Mouse (Mus musculus) kidney, embryonic 14.5 days (tissue): Measurements from ENCODE around the gene Klhl29. TPM values are rescaled to one million over a fixed set of nuclear protein-coding genes. Genes with fewer than 3 reads are reported as not detected.

Source experiments
- ATAC-seq: fragments of 200-750 bp; cut with Nextera tagmentation; 2 replicates; pipeline ENCODE4 v1.8.0; 2017; ENCODE audit warnings: moderate number of reproducible peaks, mild to moderate bottlenecking, moderate TSS enrichment, moderate library complexity; ENCODE audit not compliant: low FRiP score, low TSS enrichment
- H3K27ac ChIP-seq: fragments of 300-500 bp; sonication (generic); 2 replicates; pipeline ENCODE4 v1.5.1; 2014; ENCODE audit warnings: low read depth, mild to moderate bottlenecking, low read length, moderate library complexity, mixed read lengths
- H3K27me3 ChIP-seq: fragments of 300-500 bp; sonication (generic); 2 replicates; pipeline ENCODE4 v1.6.1; 2014; ENCODE audit warnings: mild to moderate bottlenecking, low read length; ENCODE audit not compliant: control insufficient read depth, insufficient read depth
- H3K36me3 ChIP-seq: fragments of 300-500 bp; sonication (generic); 2 replicates; pipeline ENCODE4 v1.6.1; 2014; ENCODE audit warnings: low read length, mixed read lengths; ENCODE audit not compliant: control insufficient read depth, insufficient read depth
- H3K4me1 ChIP-seq: fragments of 300-500 bp; sonication (generic); 2 replicates; pipeline ENCODE4 v1.6.1; 2014; ENCODE audit warnings: low read length, mixed read lengths; ENCODE audit not compliant: control insufficient read depth, insufficient read depth
- H3K4me2 ChIP-seq: fragments of 300-500 bp; sonication (generic); replicated peaks from 2 replicates; pipeline ENCODE4 v1.6.1; 2014; ENCODE audit warnings: low read depth, mild to moderate bottlenecking, low read length
- H3K4me3 ChIP-seq: fragments of 300-500 bp; sonication (generic); 2 replicates; pipeline ENCODE4 v1.5.1; 2014; ENCODE audit warnings: mild to moderate bottlenecking, low read length
- H3K9ac ChIP-seq: fragments of 300-500 bp; sonication (generic); 2 replicates; pipeline ENCODE4 v1.6.1; 2014; ENCODE audit warnings: low read depth, mild to moderate bottlenecking, low read length, moderate library complexity
- H3K9me3 ChIP-seq: fragments of 300-500 bp; sonication (generic); 2 replicates; pipeline ENCODE4 v1.6.1; 2016; ENCODE audit warnings: low read length; ENCODE audit not compliant: control insufficient read depth
- WGBS: fragments of 180-500 bp; shearing (Covaris S2); extraction: QIAGEN DNeasy Blood & Tissue Kit; methylation state at CpG from one replicate; pipeline ENCODE4 v1.1.7; 2014; 5-methylcytosine and 5-hydroxymethylcytosine counted together
- polyA plus RNA-seq: library from polyadenylated mRNA; unstranded; fragments of >200 nt; fragmentation: Nextera tagmentation; extraction: Ambion mirVana; gene quantifications from 2 replicates; pipeline ENCODE4 v1.2.1, GENCODE M21; 2014

Gene Klhl29
- polyA plus RNA-seq, 1 experiment from 2014 or later = 1.4 TPM

DNA sequence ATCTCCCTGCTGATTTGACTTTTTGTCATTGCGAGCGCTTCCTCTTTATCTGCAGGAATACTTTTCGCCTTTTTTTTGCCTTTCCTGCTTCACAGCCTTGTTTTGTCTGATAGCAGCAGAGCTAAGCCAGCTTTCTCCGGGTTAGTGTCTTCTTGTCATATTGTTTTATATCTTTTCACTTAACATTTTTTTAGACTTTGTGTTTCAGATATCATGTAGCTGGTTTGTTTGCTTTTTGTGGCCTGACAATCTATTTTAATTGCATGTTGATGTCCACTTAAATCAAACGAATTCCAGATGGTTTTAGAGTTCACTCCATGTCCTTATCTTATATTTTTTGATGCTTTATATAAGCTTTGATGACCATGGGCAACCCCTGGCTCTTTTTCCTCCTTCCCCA, 21.9 kb upstream of the Klhl29 start:
- no peak for ATAC-seq
- H3K4me3 ChIP-seq = no peak overlapping the region
- H3K9me3 ChIP-seq = no peaks in the 10 kb centered on the region
- no peak overlapping the region for H3K27ac ChIP-seq
- WGBS = 33% methylated on average over 5 of the region's 5 CpGs
- H3K36me3 ChIP-seq = no peaks in the 10 kb centered on the region
- peaks cover 6% of the 10 kb centered on the region; the same call in 1 of the 2 replicates for H3K4me1 ChIP-seq
- H3K9ac ChIP-seq = no peak overlapping the region
- H3K4me2 ChIP-seq = no peak overlapping the region
- H3K27me3 ChIP-seq = no peaks in the 10 kb centered on the region

DNA sequence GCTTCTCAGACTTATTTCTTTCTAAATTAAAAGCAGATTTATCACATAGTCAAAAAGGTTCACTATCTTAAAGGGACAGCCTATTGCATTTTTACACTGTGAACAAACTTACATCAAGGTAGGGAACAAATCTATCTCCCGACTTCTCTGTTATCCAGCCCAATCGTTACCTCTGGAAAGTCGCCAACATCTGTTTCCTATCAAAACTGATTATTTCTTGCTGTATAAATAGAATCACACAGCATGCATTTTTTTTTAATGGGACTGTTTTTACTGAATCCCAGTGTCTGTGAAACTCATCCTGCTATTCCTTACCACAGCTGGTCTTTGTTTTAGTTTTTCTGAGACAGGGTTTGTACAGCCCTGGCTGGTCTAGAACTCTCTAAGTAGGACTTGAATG, 19.7 kb upstream of the Klhl29 start:
- 57% methylated on average over 3 of the region's 3 CpGs for WGBS

DNA sequence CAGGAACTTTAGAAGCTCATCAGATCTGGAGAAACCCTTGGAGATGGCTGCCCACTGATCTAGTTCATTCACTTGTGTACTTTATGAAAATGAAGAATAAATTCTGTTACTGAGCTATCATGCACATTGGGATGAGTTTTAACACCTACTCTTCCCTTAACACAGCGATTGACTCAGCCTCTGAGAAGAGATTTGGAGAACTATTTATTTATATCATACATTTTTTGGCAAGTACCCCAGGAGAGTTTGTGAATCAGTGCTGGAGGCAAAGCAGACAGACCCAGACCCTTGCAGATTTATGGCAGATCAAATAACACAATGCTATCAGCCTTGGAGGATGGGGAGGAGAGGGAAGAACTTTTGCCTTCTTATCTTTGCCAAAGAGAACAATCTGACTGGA, 11.6 kb upstream of the Klhl29 start:
- no peak overlapping the region for H3K27ac ChIP-seq
- no peak for ATAC-seq
- H3K4me3 ChIP-seq = no peak overlapping the region
- no peaks in the 10 kb centered on the region for H3K4me1 ChIP-seq
- no peaks in the 10 kb centered on the region for H3K36me3 ChIP-seq
- H3K27me3 ChIP-seq = no peaks in the 10 kb centered on the region
- no peak overlapping the region for H3K9ac ChIP-seq
- H3K4me2 ChIP-seq = no peak overlapping the region
- 65% methylated on average over 1 of the region's 1 CpGs for WGBS
- no peaks in the 10 kb centered on the region for H3K9me3 ChIP-seq

More for the DNA sequence above, 19.7 kb upstream of the Klhl29 start:
- H3K9me3 ChIP-seq = no peaks in the 10 kb centered on the region
- no peak overlapping the region for H3K4me3 ChIP-seq
- H3K36me3 ChIP-seq = no peaks in the 10 kb centered on the region
- H3K4me2 ChIP-seq = no peak overlapping the region
- peaks cover 6% of the 10 kb centered on the region; the same call in 1 of the 2 replicates for H3K4me1 ChIP-seq
- H3K27ac ChIP-seq = no peak overlapping the region
- no peak overlapping the region for H3K9ac ChIP-seq
- no peak for ATAC-seq
- H3K27me3 ChIP-seq = no peaks in the 10 kb centered on the region

DNA sequence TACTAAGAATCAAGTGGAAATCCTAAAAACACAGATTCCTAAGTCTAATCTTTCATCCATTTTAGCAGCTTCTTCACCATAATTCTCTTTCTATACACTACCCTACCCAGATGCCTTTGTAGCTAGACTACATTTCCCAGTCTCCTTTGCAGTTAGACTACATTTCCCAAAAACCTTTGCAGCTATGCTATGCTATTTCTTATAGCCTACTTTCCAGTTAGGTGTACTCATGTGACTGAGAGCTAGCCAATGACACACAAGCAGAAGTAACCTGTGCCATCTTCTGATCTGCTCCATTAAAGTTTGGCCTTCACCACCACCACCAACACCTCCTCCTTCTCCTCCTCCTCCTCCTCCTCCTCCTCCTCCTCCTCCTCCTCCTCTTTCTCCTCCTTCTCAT, 11.2 kb upstream of the Klhl29 start:
- Histone ChIP-seq H3K27ac (no peak overlapping the region), H3K9me3 (no peaks in the 10 kb centered on the region), H3K4me3 (no peak overlapping the region), H3K9ac (no peak overlapping the region), H3K36me3 (no peaks in the 10 kb centered on the region), H3K4me1 (no peaks in the 10 kb centered on the region), H3K4me2 (no peak overlapping the region), H3K27me3 (no peaks in the 10 kb centered on the region)
- peak; percentile 57; the same call in 1 of the 2 replicates for ATAC-seq

DNA sequence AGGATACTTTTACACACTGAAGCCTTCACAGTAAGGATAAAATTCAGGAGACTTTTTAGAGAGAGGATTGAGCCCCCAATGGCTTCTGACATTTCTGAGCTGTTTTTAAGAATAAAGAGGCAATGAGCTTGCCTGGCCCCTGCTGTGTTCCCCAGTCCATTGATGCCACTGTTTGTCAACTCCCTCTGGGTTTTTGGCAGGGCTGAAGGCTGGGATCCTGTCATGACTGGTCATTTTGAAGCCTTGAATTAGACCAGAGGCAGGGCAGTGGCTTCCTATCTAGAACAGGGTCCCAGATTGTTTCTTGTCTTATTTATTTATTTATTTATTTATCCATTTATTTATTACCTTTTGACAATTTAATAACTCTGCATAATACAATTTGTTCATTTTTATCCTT, 6.2 kb upstream of the Klhl29 start:
- Histone ChIP-seq H3K4me3 (no peak overlapping the region), H3K36me3 (no peaks in the 10 kb centered on the region), H3K27ac (no peak overlapping the region), H3K4me2 (no peak overlapping the region), H3K9ac (no peak overlapping the region), H3K9me3 (no peaks in the 10 kb centered on the region), H3K4me1 (no peaks in the 10 kb centered on the region), H3K27me3 (no peaks in the 10 kb centered on the region; the same call in 1 of the 2 replicates)
- ATAC-seq = no peak

DNA sequence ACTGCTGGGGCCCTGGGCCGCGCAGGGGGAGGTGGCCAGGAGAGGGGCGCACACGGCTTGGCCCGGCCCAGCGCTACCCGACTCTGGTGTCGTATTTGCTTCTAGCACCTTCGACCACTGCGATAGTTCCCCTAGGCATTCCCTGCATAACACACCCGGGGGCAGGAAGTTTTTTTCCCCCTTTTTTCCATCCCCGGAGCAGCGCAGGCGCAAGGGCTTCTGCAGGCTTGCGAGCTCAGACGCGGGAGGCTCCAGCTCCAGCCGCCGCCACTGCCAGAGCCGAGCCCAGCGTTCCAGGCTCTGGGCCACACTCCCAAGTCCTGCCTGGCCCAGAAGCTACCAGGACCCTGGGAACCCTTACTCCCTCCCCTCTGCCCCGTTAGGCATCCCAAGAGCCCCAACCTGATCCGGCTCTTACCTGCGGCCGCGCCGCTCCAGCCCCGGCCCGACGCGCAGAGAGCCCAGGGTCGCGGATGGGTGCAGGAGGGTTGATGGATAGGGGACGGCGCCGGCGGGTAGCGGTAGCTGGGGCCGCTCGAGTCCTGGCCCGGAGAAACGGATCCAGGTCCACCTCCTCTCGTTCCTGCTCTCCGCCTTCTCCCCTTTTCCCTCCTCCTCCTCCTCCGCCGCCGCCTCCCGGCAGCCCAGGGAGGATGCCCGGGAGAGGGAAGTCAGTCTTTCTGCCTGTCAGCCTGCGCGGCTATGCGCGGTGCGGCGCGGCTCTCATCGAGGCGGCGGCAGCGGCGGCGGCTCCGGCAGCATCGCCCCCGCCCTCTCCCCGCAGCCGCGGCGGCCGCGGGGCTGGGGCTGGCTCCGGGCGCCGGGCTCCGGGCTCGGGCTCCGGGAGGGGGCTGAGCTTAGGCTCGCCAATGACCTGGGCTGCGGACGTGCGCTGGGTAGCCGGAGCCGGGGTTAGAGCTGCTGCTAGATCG, 532 bp downstream of the Klhl29 start:
- H3K27ac ChIP-seq = no peak overlapping the region; the same call in 1 of the 2 replicates
- WGBS = under 1% methylated on average over 68 of the region's 84 CpGs

DNA sequence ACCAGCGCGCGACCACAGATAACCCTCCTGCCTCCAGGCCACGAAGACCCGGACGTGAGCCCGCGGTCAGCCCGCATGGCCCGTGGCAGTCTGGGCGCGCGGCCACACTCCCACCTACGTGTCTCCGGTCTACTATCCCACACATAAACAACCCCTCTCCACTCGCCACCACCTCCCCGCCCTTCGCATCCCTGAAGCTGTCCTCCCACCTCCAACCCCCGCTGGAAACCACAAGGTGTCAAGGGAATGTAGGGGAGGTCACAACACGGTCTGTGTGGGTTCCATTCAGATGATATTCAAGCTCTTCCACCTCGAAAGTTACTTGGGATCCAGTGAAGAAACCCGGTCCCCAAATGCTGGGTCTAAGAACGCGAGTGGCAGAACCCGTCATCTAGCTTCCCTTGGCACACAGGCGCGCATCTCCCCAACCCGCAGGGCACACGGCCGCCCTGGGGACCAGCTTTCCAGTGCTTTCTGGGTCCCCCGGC, 1.2 kb downstream of the Klhl29 start:
- under 1% methylated on average over 31 of the region's 31 CpGs for WGBS
- H3K9ac ChIP-seq = peak overlapping the region; percentile 70
- no peak overlapping the region for H3K27ac ChIP-seq
- peaks cover 19% of the 10 kb centered on the region for H3K27me3 ChIP-seq
- H3K9me3 ChIP-seq = no peaks in the 10 kb centered on the region
- peak overlapping the region; percentile 99 for H3K4me2 ChIP-seq
- peaks cover 10% of the 10 kb centered on the region for H3K4me1 ChIP-seq
- ATAC-seq = peak; percentile 29; the same call in 1 of the 2 replicates
- no peaks in the 10 kb centered on the region for H3K36me3 ChIP-seq
- H3K4me3 ChIP-seq = peak overlapping the region; percentile 69

More for the DNA sequence above, 532 bp downstream of the Klhl29 start:
- Histone ChIP-seq H3K4me2 (peak overlapping the region; percentile 99), H3K4me3 (peak overlapping the region; percentile 69), H3K27me3 (peaks cover 19% of the 10 kb centered on the region), H3K4me1 (peaks cover 10% of the 10 kb centered on the region), H3K9ac (peak overlapping the region; percentile 70), H3K9me3 (no peaks in the 10 kb centered on the region), H3K36me3 (no peaks in the 10 kb centered on the region)
- ATAC-seq = peak; percentile 59

DNA sequence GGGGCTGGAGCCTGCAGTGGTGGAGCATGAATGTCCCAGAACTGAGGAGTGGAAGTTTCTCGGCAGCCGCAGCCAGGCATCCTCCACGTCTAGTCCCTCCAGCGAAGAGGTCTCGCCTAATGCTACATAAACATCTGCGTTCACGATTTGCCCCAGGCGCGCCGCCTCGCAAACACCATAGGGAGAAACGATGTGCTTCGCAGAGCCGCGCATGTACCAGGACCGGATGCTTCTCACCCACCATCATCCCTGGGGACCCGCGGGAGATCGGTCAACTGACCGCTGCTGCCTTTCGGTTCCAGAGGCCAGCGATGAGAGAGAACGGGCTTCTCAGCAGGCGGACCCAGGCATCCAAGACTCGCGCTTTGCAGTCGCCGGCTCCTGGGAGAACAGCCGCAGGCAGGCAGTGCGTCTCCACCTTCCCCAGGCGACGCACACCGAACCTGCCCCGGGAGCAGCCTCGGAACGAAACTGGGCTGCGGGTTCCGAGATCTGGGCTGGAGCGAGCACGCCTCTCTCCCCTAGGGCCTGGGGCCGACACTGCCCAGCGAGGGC, 1.8 kb downstream of the Klhl29 start:
- no peak; the same call in 1 of the 2 replicates for ATAC-seq
- H3K27me3 ChIP-seq = peaks cover 19% of the 10 kb centered on the region
- no peak overlapping the region for H3K27ac ChIP-seq
- no peaks in the 10 kb centered on the region for H3K36me3 ChIP-seq
- no peaks in the 10 kb centered on the region for H3K9me3 ChIP-seq
- H3K4me1 ChIP-seq = peaks cover 10% of the 10 kb centered on the region
- H3K4me2 ChIP-seq = peak overlapping the region; percentile 99
- under 1% methylated on average over 42 of the region's 42 CpGs for WGBS
- H3K4me3 ChIP-seq = peak overlapping the region; percentile 69
- peak overlapping the region; percentile 70 for H3K9ac ChIP-seq

DNA sequence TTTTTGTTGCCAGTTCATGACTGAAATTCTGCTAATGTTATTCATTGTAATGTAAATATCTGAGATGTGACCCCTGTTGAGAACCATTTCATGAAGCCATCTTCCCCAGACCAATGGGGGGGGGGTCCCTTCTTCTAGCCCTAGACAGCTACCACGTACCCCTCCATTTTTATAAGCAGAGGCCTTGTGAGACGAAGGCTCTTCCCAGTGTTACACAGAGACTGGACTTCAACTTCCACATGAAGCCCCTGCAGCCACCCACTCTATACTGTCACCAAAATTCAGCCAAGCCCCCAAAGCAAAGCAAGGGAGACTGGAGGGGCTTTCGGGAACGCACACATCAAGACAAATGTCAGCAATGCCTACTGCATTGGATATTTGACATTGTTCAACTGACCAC, 6.1 kb downstream of the Klhl29 start:
- Histone ChIP-seq H3K27me3 (peaks cover 11% of the 10 kb centered on the region), H3K27ac (no peak overlapping the region), H3K4me2 (no peak overlapping the region), H3K9ac (no peak overlapping the region), H3K36me3 (no peaks in the 10 kb centered on the region), H3K4me3 (no peak overlapping the region), H3K9me3 (no peaks in the 10 kb centered on the region), H3K4me1 (peaks cover 7% of the 10 kb centered on the region)
- ATAC-seq = no peak
- 95% methylated on average over 4 of the region's 4 CpGs for WGBS
